Mouse (Mus musculus) intestine, embryonic 15.5 days (tissue): Measurements from ENCODE around the gene Tff2. TPM values are rescaled to one million over a fixed set of nuclear protein-coding genes. Genes with fewer than 3 reads are reported as not detected.

Source experiments
- ATAC-seq: fragments of 200-750 bp; cut with Nextera tagmentation; 2 replicates; pipeline ENCODE4 v1.8.0; 2017; ENCODE audit warnings: moderate TSS enrichment, moderate library complexity
- H3K27ac ChIP-seq: fragments of 300-500 bp; sonication (generic); 2 replicates; pipeline ENCODE4 v1.5.1; 2015; ENCODE audit warnings: mild to moderate bottlenecking, inconsistent platforms
- H3K27me3 ChIP-seq: fragments of 300-500 bp; sonication (generic); replicated peaks from 2 replicates; pipeline ENCODE4 v1.6.1; 2015; ENCODE audit warnings: inconsistent platforms
- H3K36me3 ChIP-seq: fragments of 300-500 bp; sonication (generic); 2 replicates; pipeline ENCODE4 v1.6.1; 2015; ENCODE audit warnings: inconsistent platforms
- H3K4me1 ChIP-seq: fragments of 300-500 bp; sonication (generic); replicated peaks from 2 replicates; pipeline ENCODE4 v1.6.1; 2015; ENCODE audit warnings: inconsistent platforms
- H3K4me2 ChIP-seq: fragments of 300-500 bp; sonication (generic); replicated peaks from 2 replicates; pipeline ENCODE4 v1.6.1; 2015; ENCODE audit warnings: mild to moderate bottlenecking, inconsistent platforms
- H3K4me3 ChIP-seq: fragments of 300-500 bp; sonication (generic); replicated peaks from 2 replicates; pipeline ENCODE4 v1.5.1; 2015; ENCODE audit warnings: inconsistent platforms
- H3K9ac ChIP-seq: fragments of 300-500 bp; sonication (generic); 2 replicates; pipeline ENCODE4 v1.6.1; 2015; ENCODE audit warnings: inconsistent platforms
- H3K9me3 ChIP-seq: fragments of 300-500 bp; sonication (generic); 2 replicates; pipeline ENCODE4 v1.6.1; 2016; ENCODE audit warnings: inconsistent platforms
- WGBS: fragments of 180-500 bp; shearing (Covaris S2); methylation state at CpG from one replicate; pipeline ENCODE4 v1.1.7; 2015; 5-methylcytosine and 5-hydroxymethylcytosine counted together
- polyA plus RNA-seq: library from polyadenylated mRNA; unstranded; fragments of >200 nt; fragmentation: Nextera tagmentation; extraction: Ambion mirVana; gene quantifications from 2 replicates; pipeline ENCODE4 v1.2.1, GENCODE M21; 2015

Tff2 gene
- polyA plus RNA-seq, 1 experiment from 2014 or later, result 2.5 TPM

GRCm38 (mm10) chr17:31133776-31134175 lies 10.3 kb downstream of the Tff2 start:
- Histone ChIP-seq H3K9ac (no peak overlapping the region), H3K4me2 (peak overlapping the region; percentile 37; the same call in 1 of the 2 replicates), H3K27me3 (no peaks in the 10 kb centered on the region), H3K4me3 (no peak overlapping the region), H3K9me3 (no peaks in the 10 kb centered on the region), H3K27ac (no peak overlapping the region), H3K4me1 (peaks cover 18% of the 10 kb centered on the region; the same call in 1 of the 2 replicates), H3K36me3 (no peaks in the 10 kb centered on the region)
- 0 out of 2 replicates have a peak, but pooled peaks have one; percentile 25 for ATAC-seq
- 45% methylated on average over 15 of the region's 15 CpGs for WGBS

- Histone ChIP-seq H3K4me1 (peaks cover 18% of the 10 kb centered on the region; the same call in 1 of the 2 replicates), H3K27ac (no peak overlapping the region), H3K9ac (no peak overlapping the region), H3K36me3 (no peaks in the 10 kb centered on the region), H3K27me3 (no peaks in the 10 kb centered on the region), H3K9me3 (no peaks in the 10 kb centered on the region), H3K4me2 (no peak overlapping the region), H3K4me3 (no peak overlapping the region)
- WGBS, result 66% methylated on average over 10 of the region's 10 CpGs
- ATAC-seq, result 0 out of 2 replicates have a peak, but pooled peaks have one; percentile 11
Measured at GRCm38 (mm10) chr17:31131269-31131821, 12.7 kb downstream of the Tff2 start.

GRCm38 (mm10) chr17:31129452-31129851 lies 14.6 kb downstream of the Tff2 start, which contains the start of gene Tff3:
TSS of gene Tff3 (minus strand) at chr17:31129646.
- Histone ChIP-seq H3K4me1 (peaks cover 13% of the 10 kb centered on the region; the same call in 1 of the 2 replicates), H3K4me3 (no peak within 1 kb of the TSS), H3K36me3 (no peaks in the 10 kb centered on the region), H3K9ac (no peak within 1 kb of the TSS), H3K4me2 (no peak within 1 kb of the TSS), H3K9me3 (no peaks in the 10 kb centered on the region), H3K27me3 (no peaks in the 10 kb centered on the region), H3K27ac (no peak within 1 kb of the TSS)
- ATAC-seq, result peak; percentile 73
- 20% methylated on average over 2 of the region's 2 CpGs for WGBS

- no peak overlapping the region for H3K9ac ChIP-seq
- no peaks in the 10 kb centered on the region for H3K9me3 ChIP-seq
- peaks cover 7% of the 10 kb centered on the region; the same call in 1 of the 2 replicates for H3K4me1 ChIP-seq
- no peak for ATAC-seq
- no peak overlapping the region for H3K27ac ChIP-seq
- no peaks in the 10 kb centered on the region for H3K36me3 ChIP-seq
- no peak overlapping the region for H3K4me2 ChIP-seq
- H3K27me3 ChIP-seq, result no peaks in the 10 kb centered on the region
- WGBS, result 79% methylated on average over 9 of the region's 9 CpGs
- H3K4me3 ChIP-seq, result no peak overlapping the region
Measured at GRCm38 (mm10) chr17:31128708-31129318, 15.3 kb downstream of the Tff2 start.

GRCm38 (mm10) chr17:31125548-31126266 lies 18.4 kb downstream of the Tff2 start:
- Histone ChIP-seq H3K27ac (no peak overlapping the region), H3K4me3 (no peak overlapping the region), H3K9me3 (no peaks in the 10 kb centered on the region), H3K4me1 (peaks cover 5% of the 10 kb centered on the region; the same call in 1 of the 2 replicates), H3K9ac (no peak overlapping the region), H3K4me2 (no peak overlapping the region), H3K36me3 (no peaks in the 10 kb centered on the region), H3K27me3 (no peaks in the 10 kb centered on the region)
- 49% methylated on average over 9 of the region's 9 CpGs for WGBS
- ATAC-seq, result 0 out of 2 replicates have a peak, but pooled peaks have one; percentile 5

- no peak overlapping the region for H3K4me2 ChIP-seq
- no peak overlapping the region for H3K4me3 ChIP-seq
- no peak overlapping the region for H3K27ac ChIP-seq
- no peak overlapping the region for H3K9ac ChIP-seq
- no peak for ATAC-seq
- H3K36me3 ChIP-seq, result no peaks in the 10 kb centered on the region
- no peaks in the 10 kb centered on the region for H3K4me1 ChIP-seq
- H3K9me3 ChIP-seq, result no peaks in the 10 kb centered on the region
- no peaks in the 10 kb centered on the region for H3K27me3 ChIP-seq
- 4% methylated on average over 8 of the region's 8 CpGs for WGBS
Measured at GRCm38 (mm10) chr17:31121975-31122374, 22.1 kb downstream of the Tff2 start.

GRCm38 (mm10) chr17:31119429-31119828 lies 24.7 kb downstream of the Tff2 start:
- Histone ChIP-seq H3K9ac (no peak overlapping the region), H3K4me3 (no peak overlapping the region), H3K27me3 (no peaks in the 10 kb centered on the region), H3K27ac (no peak overlapping the region), H3K4me1 (no peaks in the 10 kb centered on the region), H3K4me2 (no peak overlapping the region), H3K9me3 (no peaks in the 10 kb centered on the region), H3K36me3 (no peaks in the 10 kb centered on the region)
- 0 out of 2 replicates have a peak, but pooled peaks have one; percentile 56 for ATAC-seq
- WGBS, result 8% methylated on average over 7 of the region's 7 CpGs

- H3K27ac ChIP-seq, result no peak overlapping the region
- no peak for ATAC-seq
- no peak overlapping the region for H3K4me3 ChIP-seq
- no peak overlapping the region for H3K4me2 ChIP-seq
- H3K9ac ChIP-seq, result no peak overlapping the region
- no peaks in the 10 kb centered on the region for H3K27me3 ChIP-seq
- no peaks in the 10 kb centered on the region for H3K9me3 ChIP-seq
- 88% methylated on average over 5 of the region's 5 CpGs for WGBS
- H3K4me1 ChIP-seq, result no peaks in the 10 kb centered on the region
- H3K36me3 ChIP-seq, result no peaks in the 10 kb centered on the region
Measured at GRCm38 (mm10) chr17:31117946-31118345, 26.1 kb downstream of the Tff2 start.

- Histone ChIP-seq H3K4me3 (no peak overlapping the region), H3K36me3 (no peaks in the 10 kb centered on the region), H3K9ac (no peak overlapping the region), H3K9me3 (no peaks in the 10 kb centered on the region), H3K27me3 (no peaks in the 10 kb centered on the region), H3K27ac (no peak overlapping the region), H3K4me2 (no peak overlapping the region), H3K4me1 (no peaks in the 10 kb centered on the region)
- ATAC-seq, result 0 out of 2 replicates have a peak, but pooled peaks have one; percentile 23
- 44% methylated on average over 6 of the region's 6 CpGs for WGBS
Measured at GRCm38 (mm10) chr17:31116063-31116462, 28.0 kb downstream of the Tff2 start.

- no peaks in the 10 kb centered on the region for H3K36me3 ChIP-seq
- no peak for ATAC-seq
- H3K9ac ChIP-seq, result no peak overlapping the region
Measured at GRCm38 (mm10) chr17:31113191-31113856, 30.8 kb downstream of the Tff2 start.

GRCm38 (mm10) chr17:31108388-31108787 lies 35.7 kb downstream of the Tff2 start:
- ATAC-seq, result no peak
- Histone ChIP-seq H3K4me2 (no peak overlapping the region), H3K4me1 (no peaks in the 10 kb centered on the region), H3K4me3 (no peak overlapping the region), H3K27ac (no peak overlapping the region), H3K36me3 (no peaks in the 10 kb centered on the region), H3K9me3 (no peaks in the 10 kb centered on the region), H3K27me3 (no peaks in the 10 kb centered on the region), H3K9ac (no peak overlapping the region)
- 88% methylated on average over 15 of the region's 15 CpGs for WGBS

More at GRCm38 (mm10) chr17:31113191-31113856, 30.8 kb downstream of the Tff2 start:
- Histone ChIP-seq H3K4me2 (no peak overlapping the region), H3K9me3 (no peaks in the 10 kb centered on the region), H3K27ac (no peak overlapping the region), H3K27me3 (no peaks in the 10 kb centered on the region), H3K4me3 (no peak overlapping the region), H3K4me1 (no peaks in the 10 kb centered on the region)
- 71% methylated on average over 9 of the region's 9 CpGs for WGBS

- ATAC-seq, result no peak
Measured at GRCm38 (mm10) chr17:31103823-31104222, 40.3 kb downstream of the Tff2 start.

More at GRCm38 (mm10) chr17:31103823-31104222, 40.3 kb downstream of the Tff2 start:
- Histone ChIP-seq H3K36me3 (no peaks in the 10 kb centered on the region), H3K9ac (no peak overlapping the region), H3K4me1 (no peaks in the 10 kb centered on the region), H3K4me3 (no peak overlapping the region), H3K27ac (no peak overlapping the region), H3K27me3 (no peaks in the 10 kb centered on the region), H3K4me2 (no peak overlapping the region), H3K9me3 (no peaks in the 10 kb centered on the region)
- 84% methylated on average over 8 of the region's 8 CpGs for WGBS
